Mouse (Mus musculus): ENCODE results near the gene Fam78b. TPM values are rescaled to one million over a fixed set of nuclear protein-coding genes. Genes with fewer than 3 reads are reported as not detected.

Fam78b gene
- total RNA-seq, 2 experiments from 2014 or later: 3.1 to 3.4 TPM

DNA sequence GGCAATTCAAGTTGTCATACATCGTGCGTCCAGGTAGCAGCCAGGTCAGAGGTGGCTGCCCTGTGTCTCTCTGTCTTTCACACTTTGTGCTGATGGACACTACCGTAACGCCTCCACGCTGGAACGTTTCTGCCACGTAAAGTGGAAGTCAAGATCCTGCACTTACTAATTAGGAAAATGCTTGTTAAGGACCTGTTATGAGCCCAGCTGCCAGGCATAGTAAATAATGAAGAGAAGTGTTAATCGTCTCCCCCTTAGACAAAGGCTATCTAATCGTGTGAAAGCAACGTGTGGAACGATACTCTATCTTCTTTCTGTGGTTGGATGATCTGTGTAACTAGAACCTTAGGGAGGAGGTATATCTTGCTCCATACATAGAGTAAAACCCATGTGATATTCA is 22.6 kb downstream of the Fam78b start:
- no peak for DNase-seq
- intact Hi-C loops (cut with DNase I): no loop called here

DNA sequence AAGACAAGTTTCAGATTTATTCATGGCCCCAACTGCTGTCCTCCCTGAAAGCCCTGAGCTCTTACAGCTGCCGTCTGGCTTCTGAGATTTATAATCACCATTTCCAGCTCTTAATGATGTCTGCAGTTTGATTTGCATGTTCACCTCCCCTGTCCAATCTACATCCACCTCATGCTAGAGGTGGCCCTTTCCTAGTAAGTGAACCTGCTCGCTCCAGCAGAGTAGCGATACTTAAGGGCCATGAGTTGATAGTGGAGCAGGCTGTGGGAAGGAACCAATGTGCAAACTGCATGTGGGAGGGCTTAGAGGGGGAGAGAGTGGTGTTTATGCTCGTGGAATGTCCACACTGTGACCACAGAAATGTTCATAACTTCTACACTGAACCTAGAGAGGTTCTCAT is 23.7 kb downstream of the Fam78b start:
- intact Hi-C loops (cut with DNase I): no loop called here
- DNase-seq: no peak

DNA sequence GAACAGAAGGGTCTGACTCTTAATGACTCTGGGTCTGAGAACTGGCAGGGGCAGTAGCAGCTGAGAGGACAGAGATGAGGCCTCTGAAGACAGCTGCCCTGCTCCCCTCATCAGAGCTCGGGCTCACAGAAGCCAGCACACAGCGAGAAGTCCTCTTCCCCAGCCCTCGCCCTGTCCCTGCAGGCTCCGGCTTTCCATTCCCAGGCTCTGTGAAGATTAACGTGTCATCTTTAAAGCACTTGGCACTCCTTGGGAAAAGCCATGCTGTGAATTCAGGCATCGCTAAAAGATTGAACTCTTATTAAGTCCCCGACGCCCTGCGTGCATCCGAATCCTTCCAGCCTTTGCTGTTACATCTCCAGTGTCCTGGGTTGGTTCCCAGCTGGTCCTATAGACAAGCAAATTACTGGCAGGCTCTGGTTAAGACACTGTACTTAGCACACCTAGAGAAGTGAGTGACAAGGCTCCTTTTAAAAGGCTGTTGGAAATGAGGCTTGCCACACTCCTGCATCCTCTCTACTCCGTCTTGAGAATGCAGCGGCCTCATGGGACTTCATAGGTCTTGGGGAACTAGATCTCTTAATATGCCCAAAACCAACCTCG is 30.9 kb downstream of the Fam78b start:
- no peak for DNase-seq
- intact Hi-C loops (cut with DNase I): no loop called here

DNA sequence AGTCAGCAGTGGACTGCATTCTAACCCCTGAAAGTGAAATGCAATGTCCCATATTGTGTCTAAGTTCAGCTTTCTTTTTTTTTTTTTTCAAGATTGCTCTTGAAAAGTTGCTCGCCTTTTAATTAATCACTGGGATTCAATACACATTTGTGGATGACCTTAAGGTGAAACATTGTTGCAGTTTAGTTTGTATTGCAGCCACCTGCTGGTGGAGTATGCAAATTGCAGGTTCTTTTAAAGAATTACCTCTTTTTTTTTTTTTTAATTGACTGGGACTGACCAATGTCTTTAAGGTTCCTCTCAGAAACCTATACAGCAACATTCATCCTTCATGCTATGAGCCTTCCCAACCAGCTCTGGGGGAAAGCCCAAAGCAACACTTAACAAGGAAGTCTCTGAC is 33.2 kb downstream of the Fam78b start:
- DNase-seq: no peak
- intact Hi-C loops (cut with DNase I): loop anchor here (1.0 to 2.0 kb wide), 2 partner anchors 252 to 296 kb away; no protein-coding TSS in a partner anchor

DNA sequence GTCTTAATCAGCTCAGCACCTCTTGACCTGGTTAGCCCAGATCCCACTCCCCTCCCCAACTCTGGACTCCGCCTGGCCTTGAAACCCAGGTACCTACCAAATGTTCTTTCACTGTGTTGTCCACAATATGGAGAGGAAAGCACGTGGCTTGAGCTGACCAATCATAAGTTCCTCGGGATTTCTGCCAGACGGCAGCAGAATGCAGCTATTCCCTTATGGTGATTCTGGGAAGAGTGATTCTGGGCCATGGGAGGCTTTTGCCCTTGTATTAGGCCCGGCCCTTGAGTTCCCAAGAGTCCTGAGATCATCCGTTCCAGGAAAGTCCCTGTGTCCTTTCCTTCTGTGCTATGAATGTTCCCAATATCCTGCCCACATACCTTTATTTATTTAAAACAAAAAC is 41.3 kb downstream of the Fam78b start:
- intact Hi-C loops (cut with DNase I): no loop called here
- no peak for DNase-seq

DNA sequence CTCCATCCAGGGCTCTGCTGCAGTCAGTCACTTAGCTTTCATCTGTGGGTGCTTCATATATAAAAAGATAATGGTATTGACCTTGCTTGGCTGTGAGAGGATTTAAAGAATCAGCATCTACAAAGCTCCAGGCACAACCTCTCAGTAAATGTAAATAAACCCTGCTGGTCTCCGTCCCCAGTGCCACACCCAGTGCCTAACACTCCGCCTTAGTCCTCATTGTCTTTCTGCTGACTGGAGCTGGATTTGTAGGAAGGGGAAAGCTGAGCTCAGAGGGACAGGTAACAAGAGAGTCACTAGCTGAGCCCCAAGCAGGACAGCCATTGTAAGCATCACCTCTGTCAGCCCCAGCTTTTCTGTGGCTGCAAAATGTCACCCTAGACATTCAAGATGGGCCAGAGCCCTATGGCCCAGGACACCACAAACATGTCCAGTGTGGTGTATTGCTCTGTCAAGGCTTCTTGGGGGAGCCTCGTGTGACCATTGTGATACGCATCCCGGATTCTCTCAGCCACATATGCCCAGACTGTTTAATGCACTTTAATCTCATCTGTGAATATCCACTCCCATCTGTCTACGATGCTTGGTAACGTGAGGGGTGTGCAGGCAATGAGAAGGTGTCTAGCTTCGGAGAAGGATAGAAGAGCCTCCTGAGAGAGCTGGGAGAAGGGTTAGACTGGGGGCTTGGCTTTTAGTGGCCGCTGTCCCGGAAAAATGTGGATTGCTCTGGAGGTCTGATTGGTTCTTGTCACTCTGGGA is 45.1 kb downstream of the Fam78b start:
- no peak for DNase-seq
- intact Hi-C loops (cut with DNase I): no loop called here

DNA sequence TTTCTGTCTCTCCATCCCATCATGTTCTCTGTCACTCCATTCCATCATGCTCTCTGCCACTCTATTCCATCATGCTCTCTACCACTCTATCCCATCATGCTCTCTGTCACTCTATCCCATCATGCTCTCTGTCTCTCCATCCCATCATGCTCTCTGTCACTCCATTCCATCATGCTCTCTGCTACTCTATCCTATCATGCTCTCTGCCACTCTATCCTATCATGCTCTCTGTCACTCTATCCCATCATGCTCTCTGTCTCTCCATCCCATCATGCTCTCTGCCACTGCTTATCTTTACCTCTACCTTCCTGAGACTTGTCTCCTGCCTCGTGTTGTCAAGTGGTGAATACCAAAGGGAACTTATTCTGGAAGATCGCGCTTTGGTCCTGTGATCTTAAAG is 49.6 kb downstream of the Fam78b start:
- intact Hi-C loops (cut with DNase I): no loop called here

DNA sequence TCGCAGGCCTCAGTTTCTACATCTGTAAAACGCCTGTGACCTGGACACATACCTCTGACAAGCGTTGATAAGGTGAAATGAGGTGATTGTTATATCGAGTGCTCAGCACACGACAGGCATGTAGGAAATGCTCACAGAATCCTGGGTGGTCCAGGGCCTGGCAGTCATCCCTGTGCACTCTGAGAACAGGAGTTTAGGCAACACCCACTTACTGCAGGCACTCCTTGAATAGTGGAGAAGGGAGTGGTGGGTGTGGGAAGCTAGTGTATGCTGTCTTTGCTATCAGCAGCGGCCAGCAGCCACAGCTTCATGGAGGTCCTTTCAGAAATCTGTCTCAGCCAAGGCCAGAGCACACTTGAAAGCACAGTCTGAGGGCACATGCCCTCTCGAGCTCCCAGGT is 52.8 kb downstream of the Fam78b start:
- intact Hi-C loops (cut with DNase I): no loop called here
- DNase-seq: no peak

More for the DNA sequence above, 49.6 kb downstream of the Fam78b start:
- DNase-seq: no peak

DNA sequence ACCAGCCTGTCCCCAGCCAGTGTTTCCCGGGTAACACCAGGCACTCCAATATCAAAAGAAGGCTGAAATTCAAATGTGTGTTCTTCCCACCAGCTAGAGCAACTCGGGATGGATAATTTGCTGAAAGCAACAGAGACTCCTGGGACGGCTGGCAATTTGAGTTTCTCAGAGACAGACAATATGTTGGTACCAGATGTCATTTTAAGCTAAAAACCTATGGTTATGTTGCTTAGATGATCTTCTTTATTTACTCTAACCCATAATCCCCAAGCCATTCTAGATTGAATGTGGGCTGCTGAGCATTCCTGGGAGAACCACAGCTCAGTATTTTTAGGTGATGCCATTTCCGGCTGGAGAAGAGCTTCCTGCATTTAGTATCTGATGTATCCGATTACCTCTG is 56.3 kb downstream of the Fam78b start:
- no peak for DNase-seq
- intact Hi-C loops (cut with DNase I): no loop called here

DNA sequence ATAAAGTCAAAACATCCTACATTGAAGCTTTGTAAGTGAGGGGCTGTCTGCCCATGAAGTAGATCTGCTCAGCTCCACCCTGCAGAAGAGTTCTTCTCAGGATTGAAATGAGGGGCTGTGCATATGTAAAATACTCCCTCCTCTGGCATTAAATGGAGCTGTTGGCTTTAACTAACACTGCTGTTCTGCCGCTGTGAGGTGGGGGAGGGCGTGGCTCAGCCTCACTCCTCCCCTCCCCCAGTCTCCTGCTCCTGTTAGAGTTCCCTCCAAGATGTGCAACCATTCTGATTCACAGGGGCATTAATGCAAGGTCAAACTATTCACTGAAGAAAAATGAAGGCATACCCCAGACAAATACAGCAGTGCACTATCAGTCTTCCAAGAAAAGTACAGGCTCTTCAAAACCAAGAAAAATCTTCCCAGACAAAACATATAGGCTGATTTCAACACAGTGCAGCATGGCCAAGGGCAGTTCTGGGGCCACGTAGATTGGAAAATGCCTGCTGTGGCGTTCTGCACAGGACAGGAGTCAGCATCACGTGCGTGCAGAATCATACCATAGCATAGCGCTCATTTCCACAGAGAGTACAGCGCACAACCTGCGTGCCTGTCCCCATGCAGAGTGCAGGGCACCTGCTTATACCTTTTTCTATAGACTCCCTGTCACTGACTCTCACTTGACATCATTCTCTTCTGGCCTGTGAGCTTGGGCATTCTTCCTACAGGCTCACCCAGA is 58.5 kb downstream of the Fam78b start:
- intact Hi-C loops (cut with DNase I): no loop called here
- DNase-seq: no peak

DNA sequence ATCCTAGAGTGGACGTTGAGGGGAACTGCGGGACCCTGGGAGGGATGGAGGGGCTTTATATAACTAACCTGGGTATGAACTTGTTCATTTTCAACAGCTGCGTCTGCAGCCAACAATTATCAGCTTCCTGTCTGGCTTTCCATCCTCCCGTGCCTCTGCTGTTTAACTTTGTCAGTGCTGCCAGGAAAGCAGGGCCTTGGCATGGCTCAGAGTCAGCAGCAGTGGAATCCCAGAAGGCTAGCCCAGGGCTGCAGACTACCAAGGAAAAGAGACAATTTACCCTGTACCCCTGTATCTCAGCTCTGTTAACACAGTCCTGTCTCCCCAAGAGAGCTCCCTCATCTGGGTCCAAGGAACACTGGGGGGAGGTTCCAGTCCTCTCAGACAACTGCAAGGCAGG is 62.8 kb downstream of the Fam78b start:
- DNase-seq: no peak
- intact Hi-C loops (cut with DNase I): no loop called here

DNA sequence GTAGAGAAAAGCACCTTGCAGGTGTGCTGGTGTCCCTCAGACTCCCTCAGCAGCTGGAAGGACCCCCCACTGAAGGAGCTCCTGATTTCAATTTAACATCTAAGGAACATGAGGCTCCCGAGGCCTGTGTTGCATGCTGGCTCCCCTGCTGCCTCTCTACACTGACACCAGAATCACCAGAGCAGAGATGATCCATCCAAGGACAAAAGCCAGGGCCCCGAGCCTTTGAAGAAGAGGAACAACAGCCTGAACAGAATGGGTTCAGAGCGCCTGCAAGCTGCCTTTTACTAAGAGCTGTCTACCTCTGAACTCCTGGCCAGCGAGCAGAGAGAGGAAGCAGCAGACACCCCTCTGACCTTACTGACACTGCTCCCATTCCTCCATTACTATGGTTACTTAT is 64.3 kb downstream of the Fam78b start:
- DNase-seq: no peak
- intact Hi-C loops (cut with DNase I): no loop called here

DNA sequence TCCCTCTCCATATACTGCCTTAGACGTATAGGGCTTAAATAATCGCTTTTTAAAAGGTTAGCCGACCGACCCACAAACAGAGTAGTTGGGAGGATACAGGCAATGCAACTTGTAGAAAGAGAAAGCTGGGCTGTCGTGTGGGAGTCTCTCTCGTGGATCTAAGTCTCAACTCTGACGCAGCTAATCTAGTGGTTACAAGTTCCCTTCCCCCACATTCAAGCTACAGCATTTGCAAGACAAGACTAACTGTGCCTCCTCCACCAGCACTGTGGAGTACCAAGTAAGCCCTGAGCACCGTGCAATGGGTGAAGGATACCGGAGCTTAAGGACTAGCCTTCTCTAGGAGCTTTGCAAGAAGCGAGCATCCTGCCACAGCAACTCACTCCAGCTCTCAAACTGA is 64.8 kb downstream of the Fam78b start:
- intact Hi-C loops (cut with DNase I): no loop called here
- DNase-seq: no peak

DNA sequence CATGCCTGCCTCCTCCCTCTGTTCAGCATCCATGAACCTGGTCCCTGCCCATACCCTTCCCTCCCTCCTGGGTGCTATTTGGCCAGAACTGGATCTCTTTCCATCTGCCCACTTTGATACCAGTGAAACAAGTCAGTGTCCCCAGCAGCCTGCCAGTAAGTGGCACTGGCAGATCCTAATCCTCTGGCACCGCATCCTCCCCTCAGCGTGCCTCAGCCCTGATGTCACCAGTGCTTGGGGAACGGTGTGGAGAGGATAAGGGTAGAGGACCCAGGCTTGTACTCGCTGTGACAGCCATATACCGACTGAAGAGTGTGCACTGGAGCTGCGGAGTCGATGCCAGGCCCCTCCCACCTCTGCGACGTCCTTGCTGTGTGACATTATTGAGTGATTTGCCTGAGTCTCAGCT is 65.7 kb downstream of the Fam78b start:
- DNase-seq: no peak
- intact Hi-C loops (cut with DNase I): no loop called here

DNA sequence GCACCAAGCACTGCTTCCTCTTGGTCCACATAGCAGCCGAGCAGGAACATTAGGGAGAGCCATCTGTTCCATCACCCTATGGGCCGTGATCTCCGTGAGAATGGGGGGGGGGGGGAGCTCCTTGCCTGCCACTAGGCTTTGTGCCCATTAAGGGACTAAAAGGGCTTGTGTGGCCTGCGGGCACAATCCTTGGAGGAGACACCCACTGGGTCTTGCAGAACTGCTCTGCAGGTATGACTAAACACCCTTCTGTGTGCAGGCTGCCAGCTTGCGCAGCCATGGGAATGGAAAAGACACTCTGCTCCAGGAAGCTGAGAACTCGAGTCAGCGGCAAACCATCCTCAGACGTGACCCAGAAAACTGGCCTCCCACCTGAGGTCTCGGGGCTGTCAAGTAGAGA is 68.5 kb downstream of the Fam78b start:
- intact Hi-C loops (cut with DNase I): loop anchor here (2.0 kb wide), 1 partner anchor 67 kb away; no protein-coding TSS in a partner anchor
- no peak for DNase-seq

DNA sequence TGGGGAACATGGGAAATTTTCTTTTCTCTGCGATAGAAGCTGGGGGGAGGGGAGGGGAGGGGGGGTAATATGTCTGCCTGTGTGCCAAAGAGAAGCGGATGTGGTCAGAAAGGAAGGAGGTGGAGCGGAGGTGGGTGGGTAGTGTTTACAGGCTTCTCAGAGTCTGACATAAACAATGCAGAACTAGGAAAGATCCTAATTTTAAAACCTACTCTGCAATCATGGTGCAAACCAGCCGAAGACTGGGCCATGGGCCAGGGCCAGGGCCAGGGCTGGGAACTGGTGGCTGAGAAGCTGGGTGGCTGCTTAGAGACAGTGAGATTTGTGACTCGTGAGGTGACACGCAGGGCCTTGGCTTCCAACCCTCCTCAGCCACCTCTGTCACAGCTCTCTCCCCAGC is 69.1 kb downstream of the Fam78b start:
- intact Hi-C loops (cut with DNase I): no loop called here

DNA sequence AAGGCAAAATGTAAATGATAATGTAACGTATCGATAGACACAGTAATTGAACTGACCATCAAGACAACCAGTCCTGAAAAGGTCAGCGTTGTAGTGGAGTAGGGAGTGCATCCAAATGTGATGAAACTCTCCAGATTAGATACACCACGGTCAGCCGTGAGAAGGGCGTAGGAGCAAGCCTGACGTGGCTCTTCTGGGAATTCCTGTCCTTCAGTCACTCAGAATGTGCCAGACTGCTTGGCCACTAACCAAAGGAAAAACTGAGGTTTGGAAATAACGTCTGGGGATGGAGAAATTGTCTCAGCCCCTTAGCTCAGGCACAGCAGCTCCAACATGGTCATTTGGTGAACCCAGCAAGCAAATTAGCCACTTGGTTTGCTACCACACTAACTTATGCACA is 74.5 kb downstream of the Fam78b start:
- DNase-seq: peak; percentile 18 to 32
- intact Hi-C loops (cut with DNase I): no loop called here

More for the DNA sequence above, 69.1 kb downstream of the Fam78b start:
- DNase-seq: peak; percentile 17 to 35

DNA sequence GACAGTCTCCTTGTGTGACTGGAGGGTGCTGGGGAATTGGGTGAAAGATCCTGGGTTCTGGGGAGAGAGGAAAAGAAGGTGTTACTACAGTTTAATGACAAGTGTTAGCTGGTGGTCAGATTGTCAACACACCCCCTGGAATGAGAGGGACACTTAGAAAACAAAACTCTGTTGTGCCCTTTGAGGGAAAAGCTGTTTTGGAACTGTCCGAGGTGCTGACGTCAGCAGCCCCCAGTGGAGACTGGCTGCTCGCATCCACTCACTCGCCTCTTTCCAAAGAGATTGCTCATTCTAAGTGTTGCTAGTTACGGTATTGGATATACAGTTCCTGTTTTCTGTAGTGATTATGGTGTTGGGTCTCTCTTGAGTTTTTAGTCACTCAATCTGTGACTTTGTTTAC is 78.3 kb downstream of the Fam78b start:
- intact Hi-C loops (cut with DNase I): no loop called here
- DNase-seq: no peak

DNA sequence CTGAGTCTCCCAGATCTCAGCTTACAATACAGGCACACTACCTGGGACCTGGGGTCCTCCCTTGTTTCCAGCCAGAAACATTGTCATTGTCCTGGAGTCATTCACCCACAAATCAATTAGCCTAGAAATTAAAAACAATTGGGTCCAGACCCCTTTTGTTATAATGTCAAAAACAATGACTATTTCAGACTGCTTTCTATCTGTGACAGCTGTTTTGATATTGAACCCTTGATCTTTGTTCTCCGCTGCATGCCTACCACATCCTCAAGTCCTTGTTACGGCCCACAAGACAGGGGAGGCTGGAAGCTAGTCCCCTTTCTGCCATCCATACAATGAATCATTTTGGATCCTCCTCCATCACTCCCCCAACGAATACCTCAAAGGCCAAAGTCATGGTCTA is 80.7 kb downstream of the Fam78b start:
- intact Hi-C loops (cut with DNase I): no loop called here
- no peak for DNase-seq

DNA sequence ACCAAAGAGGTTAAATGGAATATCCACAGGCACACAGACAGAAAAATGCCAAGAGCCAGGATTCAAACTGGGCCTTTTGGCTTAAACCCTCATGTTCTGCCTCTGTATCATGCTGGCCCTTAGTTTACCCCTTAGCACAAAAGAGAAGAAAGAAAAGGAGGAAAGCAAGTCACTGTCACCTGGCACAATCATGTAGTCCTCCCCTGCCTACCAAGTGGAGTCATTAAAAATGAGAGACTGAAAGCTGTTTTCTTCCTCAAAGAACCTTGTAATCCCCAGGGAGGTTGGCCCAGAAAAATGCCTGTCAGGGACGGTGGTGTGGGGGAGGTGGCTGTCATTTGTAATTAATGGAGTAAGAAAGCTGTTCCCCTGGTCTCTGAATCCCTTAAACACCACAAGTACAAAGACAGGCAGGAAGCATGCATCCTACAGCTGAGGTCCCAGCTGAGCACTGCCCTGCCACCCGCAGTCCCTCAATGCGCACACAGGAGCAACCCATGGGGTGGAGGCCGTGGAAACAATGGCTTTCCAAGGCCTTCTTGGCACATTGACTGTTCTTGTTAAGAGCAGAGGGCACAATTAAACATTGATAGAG is 81.4 kb downstream of the Fam78b start:
- intact Hi-C loops (cut with DNase I): no loop called here
- no peak for DNase-seq

DNA sequence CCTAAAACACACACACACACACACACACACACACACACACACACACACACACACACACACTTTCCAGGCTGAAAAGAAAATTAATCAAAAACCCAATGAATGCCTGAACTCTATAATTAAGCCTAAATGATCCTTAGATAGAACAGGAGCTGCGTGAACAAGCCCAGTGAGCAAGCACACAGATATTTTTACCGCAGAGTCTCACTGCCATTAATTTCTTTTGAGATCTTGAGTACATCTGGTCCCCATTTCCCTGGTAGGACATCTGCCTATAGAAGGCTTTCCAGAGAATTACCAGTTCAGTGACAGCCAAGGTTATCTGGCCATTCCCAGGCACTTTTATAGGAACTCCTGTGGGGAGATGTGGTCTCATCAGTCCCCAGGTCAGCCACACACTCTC is 82.0 kb downstream of the Fam78b start:
- DNase-seq: no peak
- intact Hi-C loops (cut with DNase I): no loop called here
